Mouse (Mus musculus) granulocyte monocyte progenitor cell, adult 5-6 weeks (primary cell): ENCODE data around the gene Itgam. TPM values are rescaled to one million over a fixed set of nuclear protein-coding genes. Genes with fewer than 3 reads are reported as not detected.
A peak's percentile ranks its signal among the peaks of the same experiment; 100 is the strongest.

Source experiments
- ATAC-seq: replicated peaks from 2 replicates; pipeline ENCODE4 v1.8.0; 2016; ENCODE audit warnings: mild to moderate bottlenecking, moderate TSS enrichment, inconsistent platforms; ENCODE audit not compliant: poor library complexity, severe bottlenecking
- total RNA-seq, 2 experiments: library from RNA; stranded (forward) in 1 of 2; stranded (reverse) in 1 of 2; fragments of 200-712, 200-1000 nt in 1 of 2; fragments of >200 nt in 1 of 2; fragmentation: Nextera tagmentation in 1 of 2; gene quantifications; 2 replicates each; pipeline ENCODE4 v1.2.3; 2014 to 2017

Itgam gene
- total RNA-seq, 2 experiments from 2014 or later = 17.5 to 21.6 TPM

DNA sequence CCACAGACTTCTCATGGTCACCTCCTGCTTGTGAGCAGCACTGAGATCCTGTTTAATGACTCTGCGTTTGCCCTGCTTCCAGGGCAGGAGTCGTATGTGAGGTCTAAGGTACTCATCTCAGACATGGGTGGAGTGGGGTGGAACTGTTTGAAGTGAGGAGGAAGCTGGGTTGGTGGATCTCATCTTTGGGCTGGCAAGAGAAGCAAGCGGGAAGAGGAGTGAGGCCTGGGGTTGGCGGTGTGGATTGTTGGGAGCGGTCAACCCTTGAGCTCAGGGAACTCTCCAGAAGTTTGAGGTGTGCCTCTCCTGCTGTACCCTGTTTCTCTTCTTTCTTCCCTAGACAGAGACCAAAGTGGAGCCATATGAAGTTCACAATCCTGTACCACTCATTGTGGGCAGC is 54.0 kb downstream of the Itgam start:
- ATAC-seq = no peak

DNA sequence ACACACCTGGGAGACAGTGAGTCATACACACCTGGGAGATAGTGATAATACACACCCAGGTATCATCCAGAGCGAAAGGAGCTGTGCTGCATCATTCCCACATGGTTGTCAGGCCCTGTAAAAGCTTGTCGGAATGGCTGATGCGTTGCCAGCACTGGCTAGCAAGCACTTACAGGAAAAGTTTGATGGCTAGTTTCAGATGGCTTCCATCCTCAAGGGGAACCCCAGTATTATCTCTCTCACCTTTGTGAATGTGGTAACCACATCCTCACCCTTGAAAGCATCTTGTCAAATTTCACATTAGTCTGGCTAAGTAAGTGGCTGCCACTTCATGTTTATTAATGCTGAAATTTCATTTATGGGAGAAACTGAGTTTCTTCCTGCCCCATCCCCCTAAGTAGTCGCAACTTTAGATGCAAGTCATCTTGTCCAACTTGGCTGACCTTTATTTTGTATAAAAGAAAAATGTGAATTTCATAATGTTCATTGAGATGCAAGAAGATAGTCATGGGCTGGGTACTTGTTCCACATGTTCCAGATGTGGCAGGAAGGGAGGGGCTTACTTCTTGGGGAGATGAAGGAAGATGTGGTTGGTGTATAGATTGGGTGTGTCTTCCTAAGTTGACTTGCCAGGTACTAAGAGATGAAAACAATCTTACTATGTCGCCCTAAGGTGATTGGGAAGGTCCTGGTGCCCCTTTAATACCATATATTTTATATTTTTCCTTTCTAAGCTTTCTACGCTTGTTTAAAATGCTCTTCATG is 57.5 kb downstream of the Itgam start:
- ATAC-seq = no peak

DNA sequence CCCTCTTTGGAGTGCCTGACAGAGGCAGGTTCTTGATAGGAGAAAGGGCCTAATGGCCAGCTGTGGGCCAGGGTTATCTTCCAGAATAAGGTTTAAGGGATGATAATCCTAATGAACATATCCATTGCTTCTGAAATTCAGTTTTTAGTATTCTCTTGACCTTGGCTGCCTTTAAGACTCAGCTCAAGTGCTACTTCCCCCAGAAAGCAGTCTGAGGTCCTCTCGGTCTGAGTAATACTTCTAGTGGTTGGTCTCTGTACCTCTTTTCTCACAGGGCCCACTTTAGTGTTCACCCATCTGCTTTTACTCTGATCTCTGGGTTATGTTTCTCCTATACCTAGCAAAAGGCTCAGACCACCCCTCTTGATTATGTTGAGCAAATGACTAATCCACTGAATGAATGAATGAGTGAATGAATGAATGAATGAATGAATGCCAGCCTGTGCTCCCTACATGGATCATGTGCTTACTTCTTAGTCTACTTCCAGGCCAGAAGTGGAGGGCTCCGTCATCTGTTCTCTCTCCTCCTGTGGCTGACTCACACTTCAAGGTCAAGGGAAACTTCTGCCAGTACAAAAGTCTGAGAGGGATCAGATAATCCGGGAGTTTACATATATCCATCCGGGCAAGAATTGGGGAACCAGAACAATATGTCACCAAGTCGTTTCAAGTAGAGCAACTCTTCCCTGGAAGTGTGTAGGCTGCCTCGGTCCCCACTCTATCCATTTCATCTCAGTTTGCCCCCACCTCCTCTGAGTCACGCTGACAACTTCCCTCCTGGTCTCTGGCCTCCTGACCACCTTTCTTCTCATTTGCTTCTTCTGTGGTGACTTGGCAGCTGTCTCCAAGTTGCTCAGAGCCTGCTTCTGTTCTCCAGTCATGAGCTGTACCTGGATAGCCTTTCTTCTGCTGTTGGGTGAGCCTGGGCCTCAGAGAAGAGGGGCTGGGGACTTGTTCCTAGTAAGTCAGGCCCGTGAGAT is 66.6 kb downstream of the Itgam start, which contains the start of gene Itgax:
Gene Itgax (plus strand): TSS at position 807 of the 980 bp plus-strand sequence.
- ATAC-seq = peak; percentile 42

DNA sequence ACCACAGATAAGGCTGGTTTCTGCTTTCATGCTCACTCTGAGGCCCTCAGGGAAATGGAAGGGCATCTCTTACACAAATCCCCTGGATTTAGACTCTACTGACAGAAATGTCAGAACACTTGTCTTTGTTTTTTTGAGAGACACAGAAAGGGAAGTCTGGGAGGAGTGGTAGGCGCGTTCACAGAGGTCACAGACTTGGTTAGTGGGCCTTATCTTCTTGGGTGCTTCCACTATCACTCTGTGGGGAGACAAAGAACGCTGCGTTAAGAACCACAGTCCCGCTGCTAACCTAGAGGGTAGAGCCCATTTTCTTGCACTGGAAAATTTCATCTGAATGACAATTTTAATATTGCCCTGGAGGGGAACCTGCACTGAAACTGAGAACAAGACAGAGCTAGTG is 69.7 kb downstream of the Itgam start:
- no peak for ATAC-seq

- ATAC-seq = peak; percentile 88
Measured at GRCm38 (mm10) chr7:128133596-128133995, 71.2 kb downstream of the Itgam start.

DNA sequence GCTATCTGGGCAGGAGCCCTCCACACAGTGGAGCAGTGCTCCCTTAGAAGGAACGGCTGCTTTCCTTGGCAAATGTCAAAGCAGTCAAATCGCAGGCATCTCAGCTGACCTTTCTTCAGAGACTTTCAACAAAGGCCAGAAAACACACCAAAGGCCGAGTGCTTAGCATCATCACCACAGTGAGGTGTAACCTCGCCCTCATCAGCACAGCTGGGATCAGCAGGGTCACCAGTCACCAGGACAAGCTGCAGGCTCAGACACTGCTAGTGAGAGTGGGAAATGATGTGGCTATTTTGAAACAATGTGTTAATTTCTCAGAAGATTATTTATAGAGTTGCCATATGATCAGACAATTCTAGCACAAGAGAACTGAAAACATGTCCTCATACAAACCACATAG is 74.5 kb downstream of the Itgam start:
- ATAC-seq = no peak

GRCm38 (mm10) chr7:128139611-128140010 is 77.2 kb downstream of the Itgam start:
- no peak for ATAC-seq

DNA sequence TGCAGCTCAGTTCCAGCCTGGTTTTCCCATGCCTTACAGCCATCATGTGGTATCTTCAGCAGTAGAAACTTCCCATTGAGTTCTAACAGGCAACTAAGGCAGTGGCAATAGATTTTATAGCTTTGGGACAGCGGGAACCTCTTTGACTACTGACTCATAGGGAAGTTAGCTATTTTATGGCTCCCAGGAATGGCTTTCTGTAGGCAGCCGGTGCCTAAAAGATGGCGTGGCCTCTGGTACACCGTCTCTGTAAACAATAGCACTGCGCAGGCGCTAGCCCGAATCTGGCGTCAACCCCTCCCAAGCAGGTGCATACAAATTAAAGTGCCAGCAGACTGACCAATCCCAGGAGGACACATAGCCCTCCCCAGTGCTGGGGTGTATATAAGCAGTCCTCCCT is 88.5 kb downstream of the Itgam start:
- no peak for ATAC-seq

- no peak for ATAC-seq
Measured at GRCm38 (mm10) chr7:128154076-128154475, 91.6 kb downstream of the Itgam start, which contains the start of gene Itgad. Gene Itgad, plus strand, starts transcription at chr7:128154376.

- ATAC-seq = no peak
Measured at GRCm38 (mm10) chr7:128154924-128155323, 92.5 kb downstream of the Itgam start.

GRCm38 (mm10) chr7:128158688-128159354 is 96.4 kb downstream of the Itgam start:
- peak; percentile 92 for ATAC-seq

DNA sequence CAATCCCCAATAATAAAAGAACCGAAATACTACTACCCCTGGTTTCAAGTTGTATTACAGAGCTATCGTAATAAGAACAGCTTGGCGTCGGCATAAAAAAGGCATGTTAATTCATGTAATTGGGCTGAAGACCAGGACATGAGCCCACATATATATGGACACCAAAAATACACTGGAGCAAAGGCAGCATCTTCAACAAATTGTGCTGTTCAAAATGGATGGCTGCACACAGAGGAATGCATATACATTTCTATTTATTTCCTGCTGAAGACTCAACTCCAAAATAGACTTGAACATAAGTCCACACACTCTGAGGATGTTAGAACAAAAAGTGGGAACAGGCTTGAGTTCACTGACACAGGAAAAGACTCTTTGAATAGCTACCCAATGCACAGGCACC is 101.6 kb downstream of the Itgam start:
- no peak for ATAC-seq

DNA sequence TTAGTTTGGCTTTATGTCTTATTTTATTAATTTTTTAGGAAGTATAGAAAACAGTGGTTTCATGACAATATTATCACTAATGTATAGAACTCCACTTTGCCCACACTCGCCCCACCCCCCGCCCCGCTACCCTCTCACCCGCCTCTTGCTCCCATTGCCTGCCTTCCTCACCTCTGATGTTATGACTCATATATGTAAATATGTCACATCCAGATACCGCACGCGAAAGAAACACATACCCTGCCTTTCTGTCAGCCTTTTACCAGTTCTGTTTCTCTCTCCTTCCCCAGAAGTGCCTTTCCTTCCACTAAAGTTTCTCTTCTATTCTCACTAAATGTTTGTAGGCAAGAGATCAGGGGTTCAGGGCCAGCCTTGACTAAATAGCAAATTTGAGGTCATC is 104.0 kb downstream of the Itgam start:
- ATAC-seq = no peak

Other genes with a start within 250 kb of the Itgam start
- gene Stx4a, start 238.3 kb upstream of the Itgam start, total RNA-seq (2014; fragmentation: Nextera tagmentation) = 88.9 and 105 TPM in 2 replicates
- gene Stx4a, start 238.3 kb upstream of the Itgam start, total RNA-seq (2017) = 37.7 and 38.8 TPM in 2 replicates
- 0.62 and 0.88 TPM in 2 replicates for gene Stx1b, start 238.1 kb upstream of the Itgam start, total RNA-seq (2014; fragmentation: Nextera tagmentation)
- gene Stx1b, start 238.1 kb upstream of the Itgam start, total RNA-seq (2017) = not detected in 2 replicates
- gene Zfp646, start 186.4 kb upstream of the Itgam start, total RNA-seq (2014; fragmentation: Nextera tagmentation) = 29.2 and 38.4 TPM in 2 replicates
- gene Zfp646, start 186.4 kb upstream of the Itgam start, total RNA-seq (2017) = 35.5 and 40.8 TPM in 2 replicates
- gene Zfp668, start 185.8 kb upstream of the Itgam start, total RNA-seq (2014; fragmentation: Nextera tagmentation) = 7.2 and 15.7 TPM in 2 replicates
- gene Zfp668, start 185.8 kb upstream of the Itgam start, total RNA-seq (2017) = 3.9 and 4.9 TPM in 2 replicates
- gene Prss53, start 171.7 kb upstream of the Itgam start, total RNA-seq (2014; fragmentation: Nextera tagmentation) = 0.19 TPM in 1 of 2 replicates, not detected in the other
- 0.13 TPM in 1 of 2 replicates, not detected in the other for gene Prss53, start 171.7 kb upstream of the Itgam start, total RNA-seq (2017)
- gene Gm21974, start 167.2 kb upstream of the Itgam start, total RNA-seq (2014; fragmentation: Nextera tagmentation) = not detected in 2 replicates
- not detected in 2 replicates for gene Gm21974, start 167.2 kb upstream of the Itgam start, total RNA-seq (2017)
- gene Vkorc1, start 167.0 kb upstream of the Itgam start, total RNA-seq (2014; fragmentation: Nextera tagmentation) = 93.1 and 126 TPM in 2 replicates
- gene Vkorc1, start 167.0 kb upstream of the Itgam start, total RNA-seq (2017) = 24.9 and 69.4 TPM in 2 replicates
- 63.3 and 78.0 TPM in 2 replicates for gene Bckdk, start 158.6 kb upstream of the Itgam start, total RNA-seq (2014; fragmentation: Nextera tagmentation)
- 38.6 and 50.5 TPM in 2 replicates for gene Bckdk, start 158.6 kb upstream of the Itgam start, total RNA-seq (2017)
- gene Kat8, start 150.1 kb upstream of the Itgam start, total RNA-seq (2014; fragmentation: Nextera tagmentation) = 20.4 and 25.0 TPM in 2 replicates
- gene Kat8, start 150.1 kb upstream of the Itgam start, total RNA-seq (2017) = 18.1 and 21.0 TPM in 2 replicates
- gene Prss8, start 132.5 kb upstream of the Itgam start, total RNA-seq (2014; fragmentation: Nextera tagmentation) = not detected in 2 replicates
- gene Prss8, start 132.5 kb upstream of the Itgam start, total RNA-seq (2017) = 0.52 TPM in 1 of 2 replicates, not detected in the other
- gene Prss36, start 115.9 kb upstream of the Itgam start, total RNA-seq (2014; fragmentation: Nextera tagmentation) = 0.92 and 7.3 TPM in 2 replicates
- 0.90 and 3.3 TPM in 2 replicates for gene Prss36, start 115.9 kb upstream of the Itgam start, total RNA-seq (2017)
- 319 and 323 TPM in 2 replicates for gene Fus, start 95.2 kb upstream of the Itgam start, total RNA-seq (2014; fragmentation: Nextera tagmentation)
- 60.8 and 62.2 TPM in 2 replicates for gene Fus, start 95.2 kb upstream of the Itgam start, total RNA-seq (2017)
- 115 and 175 TPM in 2 replicates for gene Pycard, start 68.8 kb upstream of the Itgam start, total RNA-seq (2014; fragmentation: Nextera tagmentation)
- gene Pycard, start 68.8 kb upstream of the Itgam start, total RNA-seq (2017) = 62.6 and 101 TPM in 2 replicates
- not detected in 2 replicates for gene Trim72, start 58.7 kb upstream of the Itgam start, total RNA-seq (2014; fragmentation: Nextera tagmentation)
- not detected in 2 replicates for gene Trim72, start 58.7 kb upstream of the Itgam start, total RNA-seq (2017)
- not detected in 2 replicates for gene Gm49368, start within 50 bp of the Itgam start, total RNA-seq (2014; fragmentation: Nextera tagmentation)
- gene Gm49368, start within 50 bp of the Itgam start, total RNA-seq (2017) = 0.09 TPM in 1 of 2 replicates, not detected in the other
- gene Itgax, start 66.9 kb downstream of the Itgam start, total RNA-seq (2014; fragmentation: Nextera tagmentation) = 0.54 and 2.4 TPM in 2 replicates
- gene Itgax, start 66.9 kb downstream of the Itgam start, total RNA-seq (2017) = 1.9 and 2.4 TPM in 2 replicates
- 0.47 TPM in 1 of 2 replicates, not detected in the other for gene Itgad, start 91.7 kb downstream of the Itgam start, total RNA-seq (2014; fragmentation: Nextera tagmentation)
- 0.21 TPM in 1 of 2 replicates, not detected in the other for gene Itgad, start 91.7 kb downstream of the Itgam start, total RNA-seq (2017)
- 7.4 TPM in 1 of 2 replicates, not detected in the other for gene Cox6a2, start 143.7 kb downstream of the Itgam start, total RNA-seq (2014; fragmentation: Nextera tagmentation)
- 0.34 and 1.1 TPM in 2 replicates for gene Cox6a2, start 143.7 kb downstream of the Itgam start, total RNA-seq (2017)
- gene Armc5, start 174.7 kb downstream of the Itgam start, total RNA-seq (2014; fragmentation: Nextera tagmentation) = 6.0 and 15.4 TPM in 2 replicates
- gene Armc5, start 174.7 kb downstream of the Itgam start, total RNA-seq (2017) = 9.3 and 9.6 TPM in 2 replicates
- 1.8 and 2.3 TPM in 2 replicates for gene 9130023H24Rik, start 175.4 kb downstream of the Itgam start, total RNA-seq (2014; fragmentation: Nextera tagmentation)
- gene 9130023H24Rik, start 175.4 kb downstream of the Itgam start, total RNA-seq (2017) = 5.2 and 6.6 TPM in 2 replicates
- 0.06 and 1.2 TPM in 2 replicates for gene Tgfb1i1, start 184.2 kb downstream of the Itgam start, total RNA-seq (2014; fragmentation: Nextera tagmentation)
- not detected in 2 replicates for gene Tgfb1i1, start 184.2 kb downstream of the Itgam start, total RNA-seq (2017)
- gene Slc5a2, start 203.0 kb downstream of the Itgam start, total RNA-seq (2014; fragmentation: Nextera tagmentation) = not detected in 2 replicates
- gene Slc5a2, start 203.0 kb downstream of the Itgam start, total RNA-seq (2017) = not detected in 2 replicates
- 37.7 and 45.6 TPM in 2 replicates for gene BC017158, start 235.5 kb downstream of the Itgam start, total RNA-seq (2014; fragmentation: Nextera tagmentation)
- 18.4 and 24.8 TPM in 2 replicates for gene BC017158, start 235.5 kb downstream of the Itgam start, total RNA-seq (2017)